Mouse (Mus musculus): ENCODE results near the gene Sync. TPM values are rescaled to one million over a fixed set of nuclear protein-coding genes. Genes with fewer than 3 reads are reported as not detected.

The Sync gene
- total RNA-seq (2022), result 1 to 10 TPM in 3 of 4 experiments, under 1 TPM in 1; 0.63 to 2.2 (median 1.1) TPM

DNA sequence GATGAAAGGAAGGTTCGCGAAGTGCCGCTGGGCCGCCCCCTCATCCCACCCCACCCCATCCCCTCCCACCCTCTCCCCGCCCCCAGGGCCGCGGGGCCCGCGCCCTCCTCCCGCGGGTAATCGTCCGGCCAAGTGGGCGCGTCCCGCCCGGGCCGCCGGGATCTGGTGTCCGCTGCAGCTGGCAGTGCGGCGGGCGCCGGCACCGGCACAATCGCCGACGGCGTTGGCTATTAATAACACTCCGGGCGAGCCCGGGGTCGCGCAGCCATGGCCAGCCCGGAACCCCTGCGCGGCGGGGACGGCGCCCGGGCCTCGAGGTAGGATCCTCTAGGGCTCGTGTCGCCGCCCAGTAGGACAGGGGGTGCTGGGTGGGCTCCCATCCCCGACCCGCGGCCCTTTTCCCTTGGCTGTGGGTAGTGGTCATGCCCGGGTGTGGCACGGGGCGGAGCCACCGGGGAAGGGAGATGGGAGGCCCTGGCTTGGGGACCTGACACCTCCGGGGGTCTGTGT, at the start of gene Sync:
TSS of gene Sync (plus strand) at position 146 of the 510 bp plus-strand sequence.
- DNase-seq (ENCODE audit: low spot score in 2 of 2), result no peak

DNA sequence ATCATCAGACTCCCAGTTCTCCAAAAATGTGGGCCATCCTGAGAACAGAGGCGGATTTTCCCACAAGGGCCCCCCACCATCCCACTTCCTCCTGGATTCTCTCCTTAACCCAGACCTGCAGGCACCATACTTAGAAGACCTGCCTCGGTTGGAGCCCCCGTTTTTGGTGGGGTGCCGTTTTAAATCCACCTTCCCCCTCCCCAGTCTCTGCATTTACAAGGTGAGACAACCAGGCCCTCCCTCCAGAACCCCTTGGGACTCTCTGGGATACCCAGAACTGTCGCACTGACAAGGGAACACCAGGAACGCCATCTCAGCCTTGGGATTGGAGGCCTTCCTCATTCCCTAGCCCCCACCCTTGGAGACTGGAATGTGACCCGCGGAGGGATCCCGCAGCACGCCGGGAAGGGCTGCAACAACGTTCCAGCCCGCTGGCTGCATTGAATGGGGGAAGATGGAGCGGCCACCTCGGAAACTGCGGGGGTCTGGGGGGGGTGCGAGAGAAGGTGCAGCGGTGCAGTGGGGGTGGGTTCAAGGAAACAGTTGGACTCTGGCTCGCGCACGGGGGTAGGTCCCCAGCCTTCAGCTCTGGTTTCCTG, 49.5 kb upstream of the Sync start:
- no peak for DNase-seq (ENCODE audit: low spot score in 2 of 2)

DNA sequence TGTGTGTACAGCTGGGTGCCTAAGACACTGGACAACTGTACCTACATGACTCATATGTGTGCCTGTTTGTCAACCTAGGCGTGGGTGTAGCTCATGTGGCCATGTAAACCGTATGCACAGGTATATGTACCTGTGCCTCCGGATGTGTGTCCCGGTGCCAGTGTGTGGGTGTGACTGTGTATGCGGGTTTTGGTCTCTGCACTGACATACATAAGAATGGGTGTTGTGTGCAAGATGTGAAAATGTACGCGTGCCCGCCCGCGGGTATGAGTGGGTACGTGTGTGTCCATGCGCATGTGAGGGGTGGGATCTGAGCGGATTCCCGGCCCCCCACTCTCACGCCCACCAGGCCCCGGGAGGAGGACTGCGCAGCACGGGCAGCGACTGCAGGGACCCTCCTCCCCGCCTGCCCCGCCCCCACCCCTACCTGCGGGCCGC, 48.8 kb upstream of the Sync start:
- peak in 1 of 2 experiments; percentile 26 for DNase-seq (ENCODE audit: low spot score in 2 of 2)

DNA sequence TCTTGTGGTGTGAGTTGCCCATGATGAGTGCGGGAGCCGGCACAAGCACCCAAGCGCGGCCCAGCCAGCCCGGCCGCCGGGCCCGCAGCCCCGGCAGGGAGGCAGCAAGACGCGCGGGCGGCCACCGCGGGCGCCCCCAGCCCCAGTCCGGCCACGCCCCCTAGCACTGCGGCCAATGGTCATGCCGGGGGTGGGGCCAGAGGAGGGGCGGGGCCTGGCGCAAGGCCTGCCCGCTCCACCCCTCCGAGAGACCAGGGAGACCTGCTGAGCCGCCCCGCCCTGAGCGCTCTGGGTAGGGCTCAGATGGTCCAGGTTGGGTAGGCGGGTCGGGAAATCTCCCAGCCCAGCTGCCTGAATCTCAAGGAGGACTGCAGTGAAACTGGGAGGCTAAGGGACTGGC, 48.3 kb upstream of the Sync start:
- peak; percentile 51 to 54 for DNase-seq (ENCODE audit: low spot score in 2 of 2)

DNA sequence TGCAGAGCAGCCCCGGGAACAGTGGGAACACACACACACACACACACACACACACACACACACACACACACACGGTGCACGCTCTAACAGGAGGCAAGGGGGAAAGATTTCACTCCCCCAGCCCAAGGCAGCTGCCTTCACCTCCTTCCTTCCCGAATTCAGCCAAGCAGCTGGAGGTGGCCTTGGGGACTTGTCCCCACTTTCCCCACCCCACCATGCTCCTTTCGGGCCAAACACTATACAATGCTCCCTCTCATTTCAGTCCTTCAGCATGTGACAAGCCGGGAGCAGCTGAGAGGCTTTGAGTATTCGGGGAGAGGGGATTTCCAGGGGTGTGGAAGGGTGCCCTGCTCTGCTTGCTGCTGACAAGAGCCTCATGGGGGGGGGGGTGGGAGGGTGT, 45.5 kb upstream of the Sync start:
- DNase-seq (ENCODE audit: low spot score in 2 of 2), result no peak

DNA sequence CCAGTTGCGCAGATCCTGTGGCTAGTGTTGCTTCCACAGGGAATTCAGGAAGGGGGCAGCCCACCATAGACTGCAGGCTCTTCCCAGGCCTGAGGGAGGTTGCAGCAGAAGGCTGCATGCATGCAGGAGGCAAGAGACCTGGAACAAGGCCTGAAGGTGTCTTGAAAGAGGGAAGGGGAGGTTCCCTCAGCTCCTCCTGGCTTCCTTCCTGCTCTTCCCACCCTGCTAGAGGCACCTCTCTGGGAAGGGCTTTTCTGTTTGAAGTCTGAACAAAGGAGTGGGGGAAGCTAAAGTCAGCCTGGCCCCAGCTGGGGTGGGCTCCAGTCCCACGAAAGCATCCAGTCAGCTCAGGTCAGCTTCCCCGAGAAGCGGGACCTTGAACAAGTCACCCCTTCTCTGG, 45.1 kb upstream of the Sync start:
- no peak for DNase-seq (ENCODE audit: low spot score in 2 of 2)

DNA sequence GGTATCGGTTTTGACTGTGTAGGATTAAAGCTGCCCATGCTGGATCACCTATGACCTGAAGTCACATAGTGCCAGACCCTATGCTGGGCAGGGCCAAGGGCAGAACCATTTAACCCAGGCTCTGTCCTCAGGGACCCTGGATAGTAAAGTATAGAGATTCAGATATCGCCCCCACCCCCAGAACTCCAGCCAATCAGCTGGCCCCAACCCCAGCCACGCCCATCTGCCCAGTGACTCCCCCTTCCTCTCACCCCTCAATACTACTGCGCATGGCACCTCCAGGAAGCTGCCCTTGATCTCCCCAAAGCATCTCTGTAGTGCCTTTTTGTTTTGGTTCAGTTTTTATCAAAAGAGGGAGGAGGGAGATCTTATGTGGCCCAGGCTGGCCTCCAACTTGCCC, 44.7 kb upstream of the Sync start:
- no peak for DNase-seq (ENCODE audit: low spot score in 2 of 2)

DNA sequence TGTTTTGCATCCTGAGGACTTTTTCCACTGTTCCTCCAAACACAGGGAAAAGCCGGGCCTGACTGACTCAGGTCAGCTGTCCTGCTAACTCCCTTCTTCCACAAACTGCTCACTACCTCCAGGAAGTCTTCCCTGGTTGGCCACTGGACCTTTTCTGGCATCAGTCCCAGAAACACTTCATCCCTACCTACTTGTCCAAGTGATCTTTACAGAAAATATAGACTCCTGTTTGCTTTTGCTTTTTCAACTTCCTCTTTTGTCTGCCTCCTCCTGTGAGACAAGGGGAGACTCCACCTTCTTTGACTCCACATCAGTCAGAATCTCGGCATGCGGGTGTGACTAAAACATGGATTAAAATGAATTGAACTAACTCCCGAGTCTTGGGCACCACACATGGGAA, 42.6 kb upstream of the Sync start:
- no peak for DNase-seq (ENCODE audit: low spot score in 2 of 2)

DNA sequence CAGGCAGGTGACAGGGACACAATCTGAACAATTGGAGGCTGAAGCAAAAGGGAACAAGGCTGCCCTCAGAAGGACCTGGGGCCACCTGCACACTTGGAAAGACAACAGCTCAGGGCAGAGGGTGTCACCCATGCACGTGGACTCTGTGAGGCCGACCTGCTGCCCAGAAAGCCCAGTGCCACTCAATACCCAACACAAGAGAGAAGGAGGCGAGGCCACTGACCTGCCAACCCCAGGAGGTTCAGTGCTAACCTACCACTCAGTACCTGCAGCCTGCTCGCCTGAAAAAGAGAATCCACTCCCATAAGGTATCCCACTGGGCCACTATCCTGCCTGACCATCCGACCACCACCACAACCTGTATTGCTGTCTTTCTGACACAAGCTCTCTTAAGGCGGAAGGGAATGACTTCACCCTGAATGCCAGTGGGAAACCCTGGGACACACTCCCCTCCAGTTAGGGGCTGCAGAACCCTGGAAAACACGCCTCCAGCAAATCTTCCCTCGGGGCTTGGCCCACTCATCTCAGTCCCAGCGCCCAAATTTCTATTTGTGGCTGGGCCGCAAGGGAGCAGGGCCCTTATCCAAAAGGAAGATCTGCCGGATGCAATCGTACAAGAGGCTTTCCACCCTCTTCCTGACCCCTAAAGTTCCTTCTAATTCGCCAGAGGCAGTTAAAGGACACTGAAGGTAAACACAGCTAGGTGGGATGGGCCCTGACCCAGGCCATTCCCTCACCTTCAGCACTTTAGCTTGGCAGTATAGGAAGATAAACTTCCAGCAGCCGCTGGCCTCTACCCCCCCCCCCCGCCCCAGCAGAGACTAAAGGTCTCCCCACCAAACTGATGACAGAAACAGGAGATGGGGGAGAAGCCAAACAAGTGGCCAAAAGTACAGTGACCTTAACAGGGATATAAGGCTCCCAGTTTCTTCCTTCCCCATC, 40.8 kb upstream of the Sync start:
- no peak for DNase-seq (ENCODE audit: low spot score in 2 of 2)

DNA sequence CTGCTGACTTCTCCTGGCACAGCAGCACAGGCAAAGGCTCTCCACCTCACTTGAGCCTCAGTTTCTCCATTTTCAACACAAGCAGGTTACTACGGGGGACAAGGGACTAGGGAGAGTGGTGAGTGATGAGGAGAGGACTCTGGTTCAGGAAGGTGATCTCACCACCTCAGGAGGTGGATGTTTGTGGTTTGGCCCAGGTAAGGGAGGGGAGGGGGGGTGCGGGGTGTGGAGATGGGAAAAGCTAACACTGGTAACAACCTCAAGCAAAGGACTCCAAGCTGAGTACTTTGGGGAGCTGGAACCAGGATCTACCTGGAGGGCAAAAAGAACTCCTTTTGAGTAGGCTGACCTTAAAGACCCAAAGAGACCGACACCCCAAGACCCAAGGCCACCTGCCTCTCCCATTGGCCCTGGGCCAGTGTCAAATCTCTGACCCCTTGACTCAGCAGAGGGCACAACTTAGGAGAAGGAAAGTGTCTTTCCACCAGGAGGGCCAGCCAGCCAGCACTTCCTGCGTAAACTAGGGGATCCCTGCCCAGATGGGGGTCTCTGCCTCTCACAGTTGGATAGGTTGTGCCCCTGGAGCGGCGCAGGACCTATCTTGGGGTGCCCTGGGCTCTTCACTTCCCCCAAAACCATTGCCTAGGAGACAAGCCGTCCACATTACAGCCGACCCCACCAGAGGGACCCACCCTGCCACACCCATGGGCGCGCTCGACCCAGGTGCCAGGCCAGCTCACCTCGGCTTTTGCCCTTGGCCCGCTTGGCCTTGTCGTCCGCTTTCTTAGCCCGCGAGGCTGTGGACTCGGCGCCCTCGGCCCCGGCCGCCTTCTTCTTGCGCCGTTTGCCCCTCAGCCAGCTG, 39.8 kb upstream of the Sync start:
- DNase-seq (ENCODE audit: low spot score in 2 of 2), result no peak

DNA sequence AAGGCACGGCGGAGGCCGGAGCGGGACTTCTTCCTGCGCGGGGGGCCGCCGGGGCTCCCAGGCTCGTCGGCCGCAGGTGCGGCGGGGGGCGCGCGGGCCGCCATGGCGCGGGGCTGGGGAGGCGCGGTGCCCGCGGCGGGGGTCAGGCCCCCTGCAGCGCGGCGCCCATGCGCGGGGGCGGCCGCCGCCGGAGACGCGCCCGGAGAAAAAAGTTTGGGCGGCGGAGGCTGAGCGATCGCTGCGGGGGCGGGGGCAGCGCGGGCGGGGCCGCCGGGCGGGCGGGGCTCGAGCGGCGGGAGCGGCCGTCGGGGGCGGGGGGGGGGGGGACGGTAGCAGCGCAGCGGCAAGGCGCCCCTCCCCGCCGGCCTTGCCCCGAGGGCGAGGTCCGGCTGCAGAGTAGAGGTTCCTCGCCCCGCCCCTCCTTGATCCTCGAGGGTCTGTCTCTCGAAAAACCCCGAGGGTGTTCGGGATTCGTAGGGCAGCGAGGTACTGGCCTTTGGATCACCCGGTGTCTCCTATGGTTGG, 39.1 kb upstream of the Sync start:
- no peak for DNase-seq (ENCODE audit: low spot score in 2 of 2)

DNA sequence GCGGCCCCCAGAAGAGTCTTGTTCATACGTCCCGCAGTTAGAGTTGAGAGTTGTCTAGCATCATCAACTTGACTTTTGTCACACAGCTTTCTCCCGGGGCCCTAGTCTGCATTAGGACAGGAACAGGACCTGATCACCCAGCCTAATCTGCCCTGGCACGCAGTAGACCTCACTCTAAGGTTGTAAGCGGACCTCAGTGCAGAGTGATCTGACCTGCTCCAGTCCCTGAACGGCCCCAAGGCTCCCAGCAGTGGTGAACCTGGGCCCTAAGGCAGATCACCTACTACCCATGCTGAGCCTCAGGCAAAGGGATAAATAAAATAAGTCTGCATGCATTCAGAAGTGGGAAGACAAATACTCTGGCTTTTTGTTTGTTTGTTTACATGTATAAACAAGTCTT, 38.1 kb upstream of the Sync start:
- DNase-seq (ENCODE audit: low spot score in 2 of 2), result no peak

DNA sequence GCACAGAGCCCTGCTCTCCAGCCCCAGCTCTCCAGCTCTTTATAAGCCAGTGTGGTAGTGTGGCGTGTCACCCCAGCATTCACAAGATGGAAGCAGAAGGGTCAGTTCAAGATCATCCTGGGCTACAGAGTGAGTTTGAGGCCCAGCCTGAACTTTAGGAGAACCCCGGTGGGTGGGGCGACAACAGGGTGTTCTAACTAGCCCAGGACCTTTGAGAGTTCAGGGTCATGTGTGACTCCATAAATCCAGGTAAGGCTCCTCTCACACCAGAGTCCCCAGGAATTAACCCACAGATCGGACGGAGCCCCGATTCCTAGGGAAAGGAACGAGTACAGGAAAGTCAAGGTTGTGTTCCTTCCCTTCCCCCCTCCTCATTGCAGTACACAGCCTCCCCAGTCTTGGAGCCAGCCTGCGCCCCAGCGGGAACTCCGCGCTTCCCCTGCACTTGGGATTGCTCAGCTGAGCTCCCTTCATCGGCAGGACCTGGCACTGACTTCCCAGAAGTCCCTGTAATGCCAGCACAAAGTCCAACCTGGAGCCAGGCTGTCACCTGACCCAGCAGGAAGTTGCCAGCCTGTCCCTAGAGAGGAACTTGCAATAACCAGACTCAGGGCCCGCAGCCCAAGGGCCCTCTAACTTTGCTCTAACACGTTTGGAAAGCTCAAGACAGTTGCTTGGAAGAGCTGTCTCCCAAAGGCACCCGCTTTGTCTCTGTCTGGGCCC, 36.5 kb upstream of the Sync start:
- no peak for DNase-seq (ENCODE audit: low spot score in 2 of 2)

DNA sequence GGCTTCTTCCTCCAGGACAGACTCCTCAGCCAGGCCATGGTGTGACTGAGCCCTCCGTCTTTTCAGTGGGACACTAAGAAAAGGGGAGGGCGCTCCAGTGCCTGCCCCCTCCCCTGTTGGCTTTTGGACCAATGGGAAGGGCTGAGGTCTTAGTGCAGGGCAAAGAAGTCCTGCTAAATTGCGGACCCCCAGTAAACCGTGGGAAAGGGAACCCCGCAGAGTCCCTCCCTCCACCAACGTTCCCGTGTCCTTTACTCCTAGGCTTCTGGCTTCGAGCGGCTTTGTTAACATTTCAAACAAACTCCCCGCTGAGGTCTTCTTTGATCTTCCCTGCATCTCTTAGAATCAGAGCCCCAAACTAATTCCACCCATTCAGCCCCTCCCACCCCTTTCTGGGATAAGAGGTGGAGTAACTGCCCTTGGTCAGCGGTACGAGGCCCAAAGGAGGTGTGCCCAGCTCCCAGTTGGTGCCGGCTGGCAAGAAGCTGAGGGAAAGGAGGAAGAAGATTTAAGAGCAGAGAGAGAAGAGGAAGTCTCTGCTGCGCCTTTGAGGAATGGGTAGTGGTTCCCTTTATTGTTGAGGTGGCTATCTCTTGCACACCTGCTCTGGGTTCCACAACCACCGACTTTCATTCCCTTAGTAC, 35.8 kb upstream of the Sync start:
- DNase-seq (ENCODE audit: low spot score in 2 of 2), result no peak

DNA sequence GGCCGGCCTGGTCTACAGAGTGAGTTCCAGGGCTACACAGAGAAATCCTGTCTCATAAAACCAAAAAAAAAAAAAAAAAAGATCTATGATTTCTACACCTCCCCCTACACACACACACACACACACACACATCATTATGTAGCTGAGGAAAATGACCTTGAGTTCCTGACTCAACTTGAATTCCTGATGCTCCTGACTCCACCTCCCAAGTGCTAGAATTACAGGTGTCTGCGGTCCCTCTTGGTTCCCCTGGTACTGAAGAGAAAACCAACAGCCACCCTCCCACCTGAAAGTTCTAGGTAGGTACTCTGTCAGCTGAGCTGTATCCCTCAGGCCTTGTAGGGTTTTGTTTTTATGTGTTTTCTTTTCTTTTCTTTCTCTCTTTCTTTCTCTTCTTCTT, 34.9 kb upstream of the Sync start:
- DNase-seq (ENCODE audit: low spot score in 2 of 2), result no peak

DNA sequence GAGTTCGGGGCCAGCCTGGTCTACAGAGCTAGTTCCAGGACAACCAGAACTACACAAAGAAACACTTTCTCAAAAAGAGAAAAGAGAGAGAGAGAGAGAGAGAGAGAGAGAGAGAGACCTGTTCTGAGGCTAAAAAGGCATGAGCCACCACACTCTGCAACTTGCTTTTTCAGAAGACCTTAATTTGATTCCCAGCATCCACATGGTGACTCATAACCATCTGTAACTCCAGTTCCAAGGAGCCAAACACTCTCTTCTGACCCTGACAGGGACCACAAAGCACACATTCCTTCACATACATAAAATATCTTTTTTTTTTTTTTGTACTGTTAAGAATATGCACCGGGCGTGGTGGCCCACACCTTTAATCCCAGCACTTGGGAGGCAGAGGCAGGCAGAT, 32.8 kb upstream of the Sync start:
- DNase-seq (ENCODE audit: low spot score in 2 of 2), result no peak

DNA sequence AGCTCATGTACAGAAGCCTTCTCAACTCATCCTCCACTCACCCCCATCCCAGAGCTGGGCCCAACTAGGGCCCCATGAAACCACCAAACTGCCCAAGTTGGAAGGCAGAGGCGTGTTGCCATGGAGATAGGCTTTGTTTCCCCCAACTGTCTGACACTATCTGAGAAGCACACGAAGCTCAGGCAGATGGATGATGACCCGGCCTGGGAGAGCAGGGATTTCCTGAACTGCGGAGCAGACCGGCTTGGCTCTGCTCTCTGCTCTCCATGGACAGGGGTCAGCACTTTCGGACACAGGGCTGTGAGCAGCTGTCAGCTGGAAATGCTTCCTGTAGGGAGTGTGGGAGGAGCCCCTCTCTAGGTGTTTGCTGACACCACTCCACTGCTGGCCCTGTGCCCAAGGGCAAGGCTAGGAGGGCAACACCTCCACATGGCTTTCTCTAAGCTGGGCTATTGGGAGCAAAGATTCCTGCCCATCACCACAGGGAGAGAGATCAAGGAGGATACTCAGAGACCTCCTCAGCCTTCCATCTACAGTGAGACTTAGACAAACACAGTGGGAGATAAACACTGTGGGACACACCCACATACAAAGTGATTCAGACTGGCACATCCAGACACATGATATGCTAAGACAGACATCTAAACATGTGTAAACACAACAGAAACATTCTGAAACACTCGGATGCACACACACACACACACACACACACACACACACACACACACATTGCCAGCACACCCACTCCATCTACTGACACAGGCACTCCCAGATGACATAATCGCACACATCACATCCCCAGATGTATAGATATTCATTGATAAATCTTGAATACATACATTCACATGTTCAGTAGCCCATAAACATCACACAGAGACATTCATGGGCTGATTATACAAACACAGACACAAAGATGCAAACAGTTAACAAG, 30.7 kb upstream of the Sync start:
- no peak for DNase-seq (ENCODE audit: low spot score in 2 of 2)

DNA sequence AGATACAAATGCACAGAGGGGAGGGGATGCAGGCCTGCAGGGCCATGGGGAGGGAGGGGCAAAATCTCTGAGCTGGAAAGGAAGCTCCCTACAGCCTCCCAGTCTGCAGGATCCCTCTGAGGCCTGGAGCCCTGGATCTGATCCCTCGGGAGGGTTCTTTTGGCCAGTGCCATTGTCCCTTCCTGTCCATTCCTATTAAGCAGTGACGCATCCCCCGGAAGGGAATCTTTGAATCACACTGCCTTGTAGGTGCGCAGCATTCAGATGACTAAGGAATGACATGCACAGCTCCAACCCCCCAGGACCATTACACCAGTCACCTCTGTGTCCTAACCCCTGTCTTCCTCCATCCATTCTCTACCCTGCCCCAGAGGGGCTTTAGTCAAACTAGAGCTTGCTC, 28.3 kb upstream of the Sync start:
- no peak for DNase-seq (ENCODE audit: low spot score in 2 of 2)

DNA sequence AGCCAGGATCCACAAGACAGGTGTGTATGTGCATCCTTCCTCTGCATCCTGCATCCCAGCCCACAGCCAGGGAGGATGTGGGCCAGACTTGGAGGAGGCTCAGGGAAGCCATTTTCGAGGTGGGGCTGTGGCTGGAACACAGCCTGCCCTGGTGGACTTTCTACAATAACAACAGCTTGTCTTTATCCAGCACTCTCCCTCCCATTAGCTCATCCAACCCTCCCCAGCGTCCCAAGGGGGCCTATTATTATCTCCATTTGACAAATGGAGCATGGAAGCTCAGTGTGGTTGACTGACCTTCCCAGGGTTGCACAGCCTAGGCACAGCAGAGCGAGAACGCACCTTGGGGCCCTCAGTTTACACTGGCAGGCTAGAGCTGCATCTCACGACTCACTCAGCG, 26.7 kb upstream of the Sync start:
- DNase-seq (ENCODE audit: low spot score in 2 of 2), result no peak
